Mouse (Mus musculus) layer of hippocampus, postnatal 14 days (tissue): ENCODE measurements at regions not wholly inside any gene's neighbourhood (a gene's known extent, or its start where the extent isn't known, plus 50 kb on each side); places are given as distances from the start of the nearest gene placed in this dataset.
A peak's percentile ranks its signal among the peaks of the same experiment; 100 is the strongest.

Experiments used
- DNase-seq, 2 experiments: peaks; one replicate each; pipeline ENCODE4 v3.0.0; 2021 to 2022; ENCODE audit warnings: low spot score in 2 of 2, mixed read lengths in 1 of 2

GRCm38 (mm10) chr5:101023784-101024183, 178.3 kb downstream of the Gpat3 start:
- DNase-seq, result peak; percentile 36 to 42

- DNase-seq, result peak; percentile 82 to 84
Observed at GRCm38 (mm10) chr5:101020784-101021183, 175.3 kb downstream of the Gpat3 start.

GRCm38 (mm10) chr5:101013844-101014243, 168.3 kb downstream of the Gpat3 start:
- no peak for DNase-seq

GRCm38 (mm10) chr5:101005216-101005615, 159.7 kb downstream of the Gpat3 start:
- no peak for DNase-seq

- no peak for DNase-seq
Observed at GRCm38 (mm10) chr5:101000436-101000835, 154.9 kb downstream of the Gpat3 start.

GRCm38 (mm10) chr5:100992365-100992764, 146.9 kb downstream of the Gpat3 start:
- DNase-seq, result no peak

GRCm38 (mm10) chr5:100991626-100992025, 146.1 kb downstream of the Gpat3 start:
- DNase-seq, result peak; percentile 7 to 19

GRCm38 (mm10) chr5:100982573-100982936, 137.0 kb downstream of the Gpat3 start:
- no peak for DNase-seq

- no peak for DNase-seq
Observed at GRCm38 (mm10) chr5:100981849-100982572, 136.5 kb downstream of the Gpat3 start.

- DNase-seq, result peak in 1 of 2 experiments; percentile 7
Observed at GRCm38 (mm10) chr5:100976736-100977135, 131.2 kb downstream of the Gpat3 start.

GRCm38 (mm10) chr5:100951210-100951609, 105.7 kb downstream of the Gpat3 start:
- DNase-seq, result no peak
